Mouse (Mus musculus): ENCODE measurements at regions not wholly inside any gene's neighbourhood (a gene's known extent, or its start where the extent isn't known, plus 50 kb on each side); places are given as distances from the start of the nearest gene placed in this dataset.

GRCm38 (mm10) chr12:77539661-77540431 lies 301.9 kb downstream of the Fut8 start:
- TF ChIP-seq CTCF (IDR thresholded peaks at IDR 0.05; ENCODE audit: extremely low read depth, insufficient read depth, low read length): no peak
- TF ChIP-seq POLR2A (IDR thresholded peaks at IDR 0.05; ENCODE audit: extremely low read depth, insufficient read depth, low read length): no peak
